Mouse (Mus musculus) thymus, adult 2 months (tissue): ENCODE measurements around the gene Cflar.

Experiments
- CTCF ChIP-seq: fragments of 200-500 bp; IDR thresholded peaks from 2 replicates; pipeline ENCODE4 v1.5.1; 2012; ENCODE audit warnings: mild to moderate bottlenecking, control low read depth, low read length, moderate library complexity, borderline replicate concordance; ENCODE audit not compliant: control insufficient read depth, poor library complexity, insufficient read depth; ENCODE audit errors: extremely low read depth
- POLR2A ChIP-seq: fragments of 200-500 bp; IDR thresholded peaks from 2 replicates; pipeline ENCODE4 v1.6.1; 2012; ENCODE audit warnings: mild to moderate bottlenecking, low read length, control low read depth, moderate library complexity; ENCODE audit not compliant: control insufficient read depth, poor library complexity, insufficient read depth; ENCODE audit errors: extremely low read depth

DNA sequence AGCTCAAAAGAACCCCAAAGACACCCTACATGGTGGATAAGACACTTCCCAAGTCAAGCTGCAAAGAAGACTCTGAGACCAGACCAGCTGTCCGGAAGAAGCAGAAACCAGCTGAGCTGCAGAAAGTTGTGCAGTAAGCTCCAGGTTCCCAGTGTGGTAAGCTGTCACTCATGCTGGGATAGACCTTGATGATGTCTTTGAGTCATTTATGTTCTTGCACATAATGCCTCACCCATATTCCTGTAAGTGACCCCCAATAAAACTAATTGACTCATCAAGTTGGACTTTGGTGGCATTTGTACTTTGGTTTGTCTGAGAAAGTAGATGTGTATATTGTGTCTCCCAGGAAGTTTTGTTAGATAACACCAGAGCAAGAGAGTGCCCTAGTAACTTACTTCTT, 66.3 kb downstream of the Cflar start:
- no peak for TF ChIP-seq CTCF
- TF ChIP-seq POLR2A = no peak
